19 mouse cellular contexts compared by ENCODE assay signal in the genomic region with DNA sequence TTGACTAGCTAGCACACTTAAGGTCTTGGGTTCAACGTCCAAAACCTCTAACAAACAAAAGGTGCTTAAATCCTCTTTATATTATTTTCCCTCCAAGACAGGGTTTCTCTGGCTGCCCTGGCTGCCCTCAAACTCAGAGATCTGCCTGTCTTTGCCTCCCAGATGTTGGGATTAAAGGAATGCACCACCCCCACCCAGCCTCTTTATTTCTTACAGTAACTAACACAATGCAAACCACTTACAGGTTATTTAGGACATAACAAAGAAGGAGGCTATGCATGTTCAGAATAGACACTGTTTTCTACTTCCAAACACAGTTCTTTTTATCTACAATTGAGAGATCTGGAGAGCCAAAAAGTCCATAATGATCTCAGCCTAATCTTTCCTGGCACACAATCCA.
"Had no signal": no experiment of that assay in that cellular context is flagged by ENCODE, and none has a peak within 500 bp of the region (broad histone marks: within the 10 kb centered on the region; RNA-seq: fewer than 3 reads in every experiment).

No protein-coding gene starts in this region.

- H3K27me3 ChIP-seq: liver, embryonic 13.5 days; midbrain, embryonic 12.5 days; midbrain, embryonic 15.5 days; neural tube, embryonic 12.5 days; neural tube, embryonic 15.5 days had no signal

- H3K4me3 ChIP-seq: left cerebral cortex, adult 2 months; liver, embryonic 13.5 days; midbrain, embryonic 12.5 days; midbrain, embryonic 15.5 days; neural tube, embryonic 12.5 days; neural tube, embryonic 15.5 days had no signal

- H3K27ac ChIP-seq: left cerebral cortex, adult 2 months; liver, embryonic 13.5 days; midbrain, embryonic 12.5 days; midbrain, embryonic 15.5 days; neural tube, embryonic 12.5 days; neural tube, embryonic 15.5 days; stomach, postnatal 0 days had no signal

- DNase-seq: kidney, adult 11 months; kidney, adult 9 months; kidney, postnatal 36 days; layer of hippocampus, postnatal 36 days; liver, embryonic 13.5 days; lung, adult 2 months; lung, postnatal 14 days; lung, postnatal 4 days; right cerebral cortex, adult 18-20 months; right cerebral cortex, postnatal 14 days; right cerebral cortex, postnatal 4 days; thymus, adult 18-20 months; thymus, postnatal 36 days had no signal

- H3K4me1 ChIP-seq: midbrain, embryonic 12.5 days; midbrain, embryonic 15.5 days; neural tube, embryonic 12.5 days; neural tube, embryonic 15.5 days had no signal
